Comparison of ENCODE assay signal across 15 mouse cellular contexts in the genomic region with DNA sequence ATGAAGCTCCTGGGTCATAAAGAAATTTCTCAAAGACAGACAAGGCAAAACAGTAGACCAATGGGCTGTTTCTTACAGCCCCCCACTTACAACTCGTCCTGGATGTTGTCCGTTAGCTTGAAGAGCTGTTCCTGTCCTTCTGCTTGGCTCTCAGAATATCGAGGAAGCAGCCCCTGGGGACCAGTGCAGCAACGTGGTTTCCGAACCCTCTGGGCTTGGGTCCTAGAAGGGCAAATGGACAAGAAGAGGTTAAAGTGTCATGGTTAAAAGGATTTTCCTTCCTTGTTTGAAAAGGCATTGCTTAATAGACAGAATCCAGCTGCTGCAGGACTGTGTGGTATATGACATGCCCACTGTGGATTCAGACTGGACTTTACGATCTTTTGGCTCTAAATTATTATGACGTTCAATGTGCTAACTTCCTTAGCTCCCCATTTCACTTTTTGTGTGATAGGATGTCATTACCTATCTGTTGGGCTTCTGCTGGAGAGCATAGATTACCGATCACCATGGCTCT.
A peak's percentile ranks its signal among the peaks of the same experiment; 100 is the strongest.
DNase-seq lines count a peak whose midpoint lies in the region; ATAC-seq lines count a peak whose summit lies in the region.
"Had no signal": no experiment of that assay in that cellular context is flagged by ENCODE, and none has a peak within 500 bp of the region (broad histone marks: within the 10 kb centered on the region; RNA-seq: fewer than 3 reads in every experiment).

No protein-coding gene starts in this region.

- H3K9me3 ChIP-seq in heart, embryonic 16.5 days (replicated peaks; ENCODE audit: control insufficient read depth, low read length) = no peaks in the 10 kb centered on the region
- H3K9me3 ChIP-seq in lung, embryonic 16.5 days (ENCODE audit: control insufficient read depth, low read length) = no peaks in the 10 kb centered on the region
- H3K9me3 ChIP-seq: G1E; midbrain, embryonic 10.5 days had no signal

- H3K36me3 ChIP-seq in heart, embryonic 16.5 days (ENCODE audit: control insufficient read depth, insufficient read depth) = no peaks in the 10 kb centered on the region
- H3K36me3 ChIP-seq in lung, embryonic 16.5 days (ENCODE audit: control insufficient read depth, insufficient read depth, low read length) = no peaks in the 10 kb centered on the region

- no peak overlapping the region for H3K4me2 ChIP-seq in heart, embryonic 16.5 days (ENCODE audit: low read depth, low read length)
- no peak overlapping the region for H3K4me2 ChIP-seq in lung, embryonic 16.5 days (ENCODE audit: low read depth, low read length)

- no peak for DNase-seq in heart, adult 11 months
- no peak for DNase-seq in lung, postnatal 10 days
- peak; percentile 33 to 56 for DNase-seq in kidney, postnatal 25 days
- DNase-seq in neural tube, embryonic 10.5 days (ENCODE audit: extremely low spot score, low spot score) = no peak
- DNase-seq: adrenal gland, postnatal 25 days; cerebellum, postnatal 25 days; gastrocnemius, postnatal 10 days; layer of hippocampus, postnatal 36 days; right cerebral cortex, postnatal 4 days had no signal

- H3K27me3 ChIP-seq in heart, embryonic 16.5 days (ENCODE audit: control insufficient read depth, insufficient read depth, low read length) = no peaks in the 10 kb centered on the region
- no peaks in the 10 kb centered on the region for H3K27me3 ChIP-seq in lung, embryonic 16.5 days (ENCODE audit: control insufficient read depth, insufficient read depth, low read depth, low read length)

- peaks cover 27% of the 10 kb centered on the region for H3K4me1 ChIP-seq in heart, embryonic 16.5 days (ENCODE audit: control insufficient read depth, insufficient read depth, low read length)
- H3K4me1 ChIP-seq in lung, embryonic 16.5 days (replicated peaks; ENCODE audit: control insufficient read depth, insufficient read depth, low read length) = peaks cover 13% of the 10 kb centered on the region

- peak overlapping the region; percentile 40 for H3K27ac ChIP-seq in heart, embryonic 16.5 days (ENCODE audit: low read length)
- 0 out of 2 replicates have a peak overlapping the region, but pooled peaks have one; percentile 60 for H3K27ac ChIP-seq in lung, embryonic 16.5 days (ENCODE audit: low read length)
- H3K27ac ChIP-seq: midbrain, embryonic 10.5 days had no signal

- no peak for ATAC-seq in heart, embryonic 16.5 days (replicated peaks; ENCODE audit: extremely low read depth, insufficient read depth, low FRiP score)
- peak; percentile 64 for ATAC-seq in lung, embryonic 16.5 days (ENCODE audit: low read depth)
- peak; percentile 4 for ATAC-seq in granulocyte monocyte progenitor cell, adult 5-6 weeks (replicated peaks; ENCODE audit: poor library complexity, severe bottlenecking)
- ATAC-seq: hindbrain, embryonic 16.5 days had no signal

- no peak overlapping the region for H3K4me3 ChIP-seq in heart, embryonic 16.5 days (ENCODE audit: low read length)
- H3K4me3 ChIP-seq in lung, embryonic 16.5 days (ENCODE audit: low read length) = no peak overlapping the region
- H3K4me3 ChIP-seq: midbrain, embryonic 10.5 days had no signal

- 67% methylated on average over 8 of the region's 8 CpGs for WGBS in heart, embryonic 16.5 days
- 59% methylated on average over 8 of the region's 8 CpGs for WGBS in lung, embryonic 16.5 days

- no peak overlapping the region for H3K9ac ChIP-seq in heart, embryonic 16.5 days (ENCODE audit: low read length)
- H3K9ac ChIP-seq in lung, embryonic 16.5 days (ENCODE audit: low read length) = no peak overlapping the region

Comparison
In these comparisons a context has a peak if more than half of its experiments do, and no peak if none do; other contexts are left out.
1. DNase-seq: peak in kidney, postnatal 25 days (2 of 2); none in heart, adult 11 months (single experiment), lung, postnatal 10 days (single experiment) and neural tube, embryonic 10.5 days (single experiment).